Mouse (Mus musculus): ENCODE results near the gene Stk38l. TPM values are rescaled to one million over a fixed set of nuclear protein-coding genes. Genes with fewer than 3 reads are reported as not detected.

Gene Stk38l
- polyA plus RNA-seq, 1 experiment = 0.66 TPM

- no peak for TF ChIP-seq GATA1 (IDR thresholded peaks at IDR 0.05; ENCODE audit: low read length)
These were observed 70.5 kb downstream of the Stk38l start for GRCm38 (mm10) chr6:146795166-146795923.

GRCm38 (mm10) chr6:146795924-146796545 lies 71.2 kb downstream of the Stk38l start, which contains the start of gene Arntl2:
TSS of gene Arntl2 (plus strand) at chr6:146796055.
- TF ChIP-seq GATA1 (IDR thresholded peaks at IDR 0.05; ENCODE audit: low read length) = no peak

GRCm38 (mm10) chr6:146797446-146797845 lies 72.7 kb downstream of the Stk38l start:
- no peak for TF ChIP-seq GATA1 (IDR thresholded peaks at IDR 0.05; ENCODE audit: low read length)

DNA sequence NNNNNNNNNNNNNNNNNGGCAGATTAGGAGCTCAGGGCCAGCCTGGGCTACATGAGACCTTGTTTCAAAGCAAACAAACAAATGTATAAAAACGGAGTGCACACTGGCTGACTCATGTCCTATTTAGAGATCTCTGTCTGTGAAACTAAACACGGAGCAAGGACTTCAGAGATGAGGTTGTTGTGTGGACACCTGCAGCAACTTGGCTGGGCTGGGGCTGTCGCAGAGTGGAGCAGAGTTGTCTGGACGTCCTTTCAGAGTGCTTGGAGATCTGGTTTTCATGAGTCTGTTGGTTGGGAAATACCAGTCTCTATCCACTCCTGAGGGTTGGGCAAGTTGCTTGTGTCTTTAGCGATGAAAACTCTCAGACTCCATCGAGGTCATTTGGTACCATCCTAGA lies 85.2 kb downstream of the Stk38l start:
- no peak for TF ChIP-seq GATA1 (IDR thresholded peaks at IDR 0.05; ENCODE audit: low read length)

GRCm38 (mm10) chr6:146813007-146813406 lies 88.2 kb downstream of the Stk38l start:
- TF ChIP-seq GATA1 (IDR thresholded peaks at IDR 0.05; ENCODE audit: low read length) = no peak

- no peak for TF ChIP-seq GATA1 (IDR thresholded peaks at IDR 0.05; ENCODE audit: low read length)
These were observed 95.6 kb downstream of the Stk38l start for GRCm38 (mm10) chr6:146820177-146820965.

- TF ChIP-seq GATA1 (IDR thresholded peaks at IDR 0.05; ENCODE audit: low read length) = no peak
These were observed 97.2 kb downstream of the Stk38l start for GRCm38 (mm10) chr6:146821958-146822357.

GRCm38 (mm10) chr6:146824727-146825486 lies 100.1 kb downstream of the Stk38l start:
- no peak for TF ChIP-seq GATA1 (IDR thresholded peaks at IDR 0.05; ENCODE audit: low read length)

- TF ChIP-seq GATA1 (IDR thresholded peaks at IDR 0.05; ENCODE audit: low read length) = no peak
These were observed 100.6 kb downstream of the Stk38l start for GRCm38 (mm10) chr6:146825487-146825773.

Other genes starting within 250 kb of the Stk38l start
- gene Itpr2, start 222.8 kb upstream of the Stk38l start, polyA plus RNA-seq (2012) = 1.9 and 2.7 TPM in 2 replicates
- gene Fgfr1op2, start 147.8 kb upstream of the Stk38l start, polyA plus RNA-seq (2012) = 74.7 and 97.5 TPM in 2 replicates
- gene Ints13, start 147.2 kb upstream of the Stk38l start, polyA plus RNA-seq (2012) = 27.0 and 38.2 TPM in 2 replicates
- gene Med21, start 82.4 kb upstream of the Stk38l start, polyA plus RNA-seq (2012) = 3.1 and 4.5 TPM in 2 replicates
- 29.1 and 30.1 TPM in 2 replicates for gene Tm7sf3, start 82.2 kb upstream of the Stk38l start, polyA plus RNA-seq (2012)
- not detected in 2 replicates for gene Arntl2, start 71.1 kb downstream of the Stk38l start, polyA plus RNA-seq (2012)
- 0.31 TPM in 1 of 2 replicates, not detected in the other for gene Smco2, start 125.1 kb downstream of the Stk38l start, polyA plus RNA-seq (2012)
- 1.1 and 1.3 TPM in 2 replicates for gene Ppfibp1, start 163.5 kb downstream of the Stk38l start, polyA plus RNA-seq (2012)
- not detected in 2 replicates for gene 1700034J05Rik, start 229.4 kb downstream of the Stk38l start, polyA plus RNA-seq (2012)

Data from G1E-ER4 (cell line).